Mouse (Mus musculus) gonadal fat pad, adult 2 months (tissue): Measurements from ENCODE around the gene Lmo4. TPM values are rescaled to one million over a fixed set of nuclear protein-coding genes. Genes with fewer than 3 reads are reported as not detected.

ENCODE experiments used
- DNase-seq: peaks from one replicate; pipeline ENCODE4 v3.0.0-alpha.2; 2012; ENCODE audit warnings: low read depth
- polyA plus RNA-seq: library from polyadenylated mRNA; depleted of rRNA; stranded (reverse); fragments of >200 nt; gene quantifications from 2 replicates; pipeline ENCODE4 v1.2.3, GENCODE M21; 2012; rRNA removed

Gene Lmo4
- polyA plus RNA-seq = 102 and 174 TPM in 2 replicates

- DNase-seq = no peak
Measured at GRCm38 (mm10) chr3:144204413-144205311, at the start of gene Lmo4. Gene Lmo4 (minus strand): TSS chr3:144205220.

- DNase-seq = no peak
Measured at GRCm38 (mm10) chr3:144254281-144254680, 49.3 kb upstream of the Lmo4 start.

GRCm38 (mm10) chr3:144253018-144253417, 48.0 kb upstream of the Lmo4 start:
- no peak for DNase-seq

- no peak for DNase-seq
Measured at GRCm38 (mm10) chr3:144252109-144252508, 47.1 kb upstream of the Lmo4 start.

GRCm38 (mm10) chr3:144242025-144242673, 37.1 kb upstream of the Lmo4 start:
- no peak for DNase-seq

- no peak for DNase-seq
Measured at GRCm38 (mm10) chr3:144241161-144241560, 36.1 kb upstream of the Lmo4 start.

- no peak for DNase-seq
Measured at GRCm38 (mm10) chr3:144238482-144238881, 33.5 kb upstream of the Lmo4 start.

GRCm38 (mm10) chr3:144232347-144233008, 27.5 kb upstream of the Lmo4 start:
- DNase-seq = no peak

GRCm38 (mm10) chr3:144231931-144232330, 26.9 kb upstream of the Lmo4 start:
- no peak for DNase-seq

- DNase-seq = no peak
Measured at GRCm38 (mm10) chr3:144231419-144231818, 26.4 kb upstream of the Lmo4 start.

- DNase-seq = no peak
Measured at GRCm38 (mm10) chr3:144230016-144230415, 25.0 kb upstream of the Lmo4 start.

- no peak for DNase-seq
Measured at GRCm38 (mm10) chr3:144229312-144229711, 24.3 kb upstream of the Lmo4 start.

GRCm38 (mm10) chr3:144225456-144226240, 20.6 kb upstream of the Lmo4 start:
- no peak for DNase-seq

- DNase-seq = no peak
Measured at GRCm38 (mm10) chr3:144224594-144224993, 19.6 kb upstream of the Lmo4 start.

- no peak for DNase-seq
Measured at GRCm38 (mm10) chr3:144223377-144224105, 18.5 kb upstream of the Lmo4 start.

GRCm38 (mm10) chr3:144222381-144222780, 17.4 kb upstream of the Lmo4 start:
- no peak for DNase-seq

- DNase-seq = no peak
Measured at GRCm38 (mm10) chr3:144207498-144207897, 2.5 kb upstream of the Lmo4 start.

GRCm38 (mm10) chr3:144206942-144207341, 1.9 kb upstream of the Lmo4 start:
- no peak for DNase-seq

- DNase-seq = no peak
Measured at GRCm38 (mm10) chr3:144206261-144206660, 1.2 kb upstream of the Lmo4 start.

GRCm38 (mm10) chr3:144205351-144206153, 532 bp upstream of the Lmo4 start:
- no peak for DNase-seq
